In genomic region chr10:81025047-81025621, GRCm38 (mm10) we compare ENCODE assay signal across 8 mouse cellular contexts. TPM values are rescaled to one million over a fixed set of nuclear protein-coding genes. Genes with fewer than 3 reads are reported as not detected.
DNase-seq lines count a peak whose midpoint lies in the region; ATAC-seq lines count a peak whose summit lies in the region.

No protein-coding gene starts in this region.

- H3K4me1 ChIP-seq in heart, embryonic 14.5 days (ENCODE audit: control insufficient read depth in 2 of 2, insufficient read depth in 2 of 2, low read length in 2 of 2) = peaks cover 4 to 12% of the 10 kb centered on the region in 2 experiments; a peak in 3 of 4 replicates
- H3K4me1 ChIP-seq in forebrain, embryonic 11.5 days (replicated peaks; ENCODE audit: control insufficient read depth, insufficient read depth, low read length) = peaks cover 4% of the 10 kb centered on the region; the same call in 1 of the 2 replicates
- H3K4me1 ChIP-seq in liver, embryonic 12.5 days = peaks cover 19% of the 10 kb centered on the region

- no peak overlapping the region for H3K27ac ChIP-seq in heart, embryonic 14.5 days (replicated peaks in 1 of 2; ENCODE audit: control insufficient read depth in 1 of 2, insufficient read depth in 1 of 2, low read depth in 2 of 2, low read length in 2 of 2)
- H3K27ac ChIP-seq in forebrain, embryonic 11.5 days (ENCODE audit: low read depth, low read length) = no peak overlapping the region
- no peak overlapping the region for H3K27ac ChIP-seq in liver, embryonic 12.5 days

- H3K9ac ChIP-seq in heart, embryonic 14.5 days (ENCODE audit: low read length) = no peak overlapping the region
- H3K9ac ChIP-seq in forebrain, embryonic 11.5 days (ENCODE audit: low read length) = peak overlapping the region; percentile 61
- H3K9ac ChIP-seq in liver, embryonic 12.5 days = no peak overlapping the region

- no peaks in the 10 kb centered on the region for H3K9me3 ChIP-seq in heart, embryonic 14.5 days (ENCODE audit: control insufficient read depth, low read length)
- no peaks in the 10 kb centered on the region for H3K9me3 ChIP-seq in forebrain, embryonic 11.5 days (ENCODE audit: control insufficient read depth, low read length)
- no peaks in the 10 kb centered on the region for H3K9me3 ChIP-seq in liver, embryonic 12.5 days (replicated peaks)

- H3K36me3 ChIP-seq in heart, embryonic 14.5 days (ENCODE audit: control insufficient read depth, insufficient read depth, low read length) = 0 out of 2 replicates have a peak, but pooled peaks cover under 1% of the 10 kb centered on the region
- no peaks in the 10 kb centered on the region for H3K36me3 ChIP-seq in forebrain, embryonic 11.5 days (ENCODE audit: control insufficient read depth, insufficient read depth, low read length)
- H3K36me3 ChIP-seq in liver, embryonic 12.5 days = 0 out of 2 replicates have a peak, but pooled peaks cover 1% of the 10 kb centered on the region

- WGBS in heart, embryonic 14.5 days = under 1% methylated on average over 36 of the region's 43 CpGs
- WGBS in forebrain, embryonic 11.5 days = 2% methylated on average over 30 of the region's 43 CpGs
- 4% methylated on average over 30 of the region's 43 CpGs for WGBS in liver, embryonic 12.5 days (ENCODE audit: insufficient replicate concordance)

- peak overlapping the region; percentile 49 for H3K4me2 ChIP-seq in heart, embryonic 14.5 days (ENCODE audit: low read length)
- H3K4me2 ChIP-seq in forebrain, embryonic 11.5 days (ENCODE audit: low read depth, low read length, severe bottlenecking) = peak overlapping the region; percentile 75
- H3K4me2 ChIP-seq in liver, embryonic 12.5 days = peak overlapping the region; percentile 54

- no peak for DNase-seq in heart, adult 18-20 months
- DNase-seq in adrenal gland, postnatal 25 days = peak; percentile 35
- DNase-seq in forebrain, embryonic 11.5 days (ENCODE audit: low spot score) = peak; percentile 63
- DNase-seq in spleen, postnatal 4 days (ENCODE audit: low spot score in 2 of 2) = no peak
- DNase-seq in urinary bladder, adult 2 months (ENCODE audit: low spot score) = no peak
- DNase-seq in left cerebral cortex, adult 18-20 months (ENCODE audit: low spot score in 2 of 2) = no peak

- peak overlapping the region in 1 of 2 experiments; percentile 16; a peak in 1 of 4 replicates for H3K4me3 ChIP-seq in heart, embryonic 14.5 days (ENCODE audit: control insufficient read depth in 1 of 2, insufficient read depth in 1 of 2, low read depth in 1 of 2, low read length in 2 of 2)
- H3K4me3 ChIP-seq in forebrain, embryonic 11.5 days (ENCODE audit: low read depth, low read length) = peak overlapping the region; percentile 37
- peak overlapping the region; percentile 31; the same call in 1 of the 2 replicates for H3K4me3 ChIP-seq in liver, embryonic 12.5 days

- H3K27me3 ChIP-seq in heart, embryonic 14.5 days (ENCODE audit: control insufficient read depth, insufficient read depth, low read length) = peaks cover 45% of the 10 kb centered on the region
- H3K27me3 ChIP-seq in forebrain, embryonic 11.5 days (ENCODE audit: control insufficient read depth, insufficient read depth, low read length) = peaks cover 12% of the 10 kb centered on the region; the same call in 1 of the 2 replicates
- peaks cover 69% of the 10 kb centered on the region for H3K27me3 ChIP-seq in liver, embryonic 12.5 days (replicated peaks)

- no peak for ATAC-seq in heart, embryonic 14.5 days (ENCODE audit: insufficient number of reproducible peaks, insufficient read depth, low FRiP score, low read depth)
- ATAC-seq in forebrain, embryonic 11.5 days (replicated peaks; ENCODE audit: low FRiP score) = peak; percentile 39
- no peak for ATAC-seq in liver, embryonic 12.5 days

RNA-seq across cellular contexts. Expression of gene Diras1, which starts 0.3 kb away (rescaled TPM):
- polyA plus RNA-seq in heart, embryonic 14.5 days (2014; fragmentation: Nextera tagmentation; extraction: Ambion mirVana) = not detected in 2 replicates
- total RNA-seq in heart, adult 18-20 months (2021) = not detected
- total RNA-seq in adrenal gland, postnatal 25 days (2021) = 1.9 and 2.9 TPM in 2 replicates
- 1.5 and 2.2 TPM in 2 replicates for polyA plus RNA-seq in forebrain, embryonic 11.5 days (2014; fragmentation: Nextera tagmentation; extraction: Ambion mirVana)
- not detected in 2 replicates for polyA plus RNA-seq in liver, embryonic 12.5 days (2016; fragmentation: Nextera tagmentation; extraction: Ambion mirVana)
- polyA plus RNA-seq in urinary bladder, adult 2 months (2012; rRNA removed) = 0.12 and 0.17 TPM in 2 replicates
- 100 to 1,000 TPM; 104 to 113 TPM for total RNA-seq in left cerebral cortex, adult 18-20 months (2021)

RNA-seq across cellular contexts. Expression of gene Gng7, which starts 10.4 kb away (rescaled TPM):
- 1.2 and 1.4 TPM in 2 replicates for polyA plus RNA-seq in heart, embryonic 14.5 days (2014; fragmentation: Nextera tagmentation; extraction: Ambion mirVana)
- 1 to 10 TPM in 1 of 2 experiments, under 1 TPM in 1; 0.82 to 1.3 TPM for total RNA-seq in heart, adult 18-20 months (2021)
- total RNA-seq in adrenal gland, postnatal 25 days (2021) = 4.5 and 7.8 TPM in 2 replicates
- 8.0 and 9.2 TPM in 2 replicates for polyA plus RNA-seq in forebrain, embryonic 11.5 days (2014; fragmentation: Nextera tagmentation; extraction: Ambion mirVana)
- polyA plus RNA-seq in liver, embryonic 12.5 days (2016; fragmentation: Nextera tagmentation; extraction: Ambion mirVana) = 0.80 and 0.81 TPM in 2 replicates
- 4.2 and 5.4 TPM in 2 replicates for polyA plus RNA-seq in urinary bladder, adult 2 months (2012; rRNA removed)
- 100 to 1,000 TPM; 107 to 137 TPM for total RNA-seq in left cerebral cortex, adult 18-20 months (2021)

RNA-seq across cellular contexts. Expression of gene Slc39a3, which starts 12.1 kb away (rescaled TPM):
- 5.0 and 5.2 TPM in 2 replicates for polyA plus RNA-seq in heart, embryonic 14.5 days (2014; fragmentation: Nextera tagmentation; extraction: Ambion mirVana)
- 10 to 100 TPM; 12.8 to 14.2 TPM for total RNA-seq in heart, adult 18-20 months (2021)
- 45.1 and 80.7 TPM in 2 replicates for total RNA-seq in adrenal gland, postnatal 25 days (2021)
- polyA plus RNA-seq in forebrain, embryonic 11.5 days (2014; fragmentation: Nextera tagmentation; extraction: Ambion mirVana) = 19.4 and 21.6 TPM in 2 replicates
- polyA plus RNA-seq in liver, embryonic 12.5 days (2016; fragmentation: Nextera tagmentation; extraction: Ambion mirVana) = 7.1 and 7.9 TPM in 2 replicates
- 25.3 and 29.3 TPM in 2 replicates for polyA plus RNA-seq in urinary bladder, adult 2 months (2012; rRNA removed)
- 10 to 100 TPM; 56.9 to 60.1 TPM for total RNA-seq in left cerebral cortex, adult 18-20 months (2021)

RNA-seq across cellular contexts. Expression of gene Sgta, which starts 34.8 kb away (rescaled TPM):
- 133 and 136 TPM in 2 replicates for polyA plus RNA-seq in heart, embryonic 14.5 days (2014; fragmentation: Nextera tagmentation; extraction: Ambion mirVana)
- total RNA-seq in heart, adult 18-20 months (2021) = 100 to 1,000 TPM in 1 of 2 experiments, 10 to 100 TPM in 1; 99.5 to 102 TPM
- total RNA-seq in adrenal gland, postnatal 25 days (2021) = 198 and 223 TPM in 2 replicates
- polyA plus RNA-seq in forebrain, embryonic 11.5 days (2014; fragmentation: Nextera tagmentation; extraction: Ambion mirVana) = 259 and 265 TPM in 2 replicates
- 89.2 and 91.3 TPM in 2 replicates for polyA plus RNA-seq in liver, embryonic 12.5 days (2016; fragmentation: Nextera tagmentation; extraction: Ambion mirVana)
- 90.0 and 93.9 TPM in 2 replicates for polyA plus RNA-seq in urinary bladder, adult 2 months (2012; rRNA removed)
- 100 to 1,000 TPM; 178 to 182 TPM for total RNA-seq in left cerebral cortex, adult 18-20 months (2021)

RNA-seq across cellular contexts. Expression of gene Thop1, which starts 44.7 kb away (rescaled TPM):
- 18.0 and 20.8 TPM in 2 replicates for polyA plus RNA-seq in heart, embryonic 14.5 days (2014; fragmentation: Nextera tagmentation; extraction: Ambion mirVana)
- total RNA-seq in heart, adult 18-20 months (2021) = 10 to 100 TPM; 12.8 to 14.8 TPM
- total RNA-seq in adrenal gland, postnatal 25 days (2021) = 54.3 and 80.2 TPM in 2 replicates
- polyA plus RNA-seq in forebrain, embryonic 11.5 days (2014; fragmentation: Nextera tagmentation; extraction: Ambion mirVana) = 76.1 and 78.9 TPM in 2 replicates
- polyA plus RNA-seq in liver, embryonic 12.5 days (2016; fragmentation: Nextera tagmentation; extraction: Ambion mirVana) = 48.5 and 50.8 TPM in 2 replicates
- 21.7 and 22.7 TPM in 2 replicates for polyA plus RNA-seq in urinary bladder, adult 2 months (2012; rRNA removed)
- 10 to 100 TPM; 43.9 to 49.4 TPM for total RNA-seq in left cerebral cortex, adult 18-20 months (2021)

Comparison
In these comparisons a context has a peak if more than half of its experiments do, and no peak if none do; other contexts are left out.
1. DNase-seq: peak in adrenal gland, postnatal 25 days (single experiment) and forebrain, embryonic 11.5 days (single experiment); none in heart, adult 18-20 months (0 of 2), spleen, postnatal 4 days (0 of 2), urinary bladder, adult 2 months (single experiment) and left cerebral cortex, adult 18-20 months (0 of 2).
2. Peak in every context shown above with its lines, with median percentiles within 50 percentile points of each other: H3K4me2 ChIP-seq.